Mouse (Mus musculus) G1E (cell line): ENCODE results near the gene Clec4b2.

Experiments used
- CTCF ChIP-seq: IDR thresholded peaks from 2 replicates; pipeline ENCODE4 v1.5.1; 2012; ENCODE audit warnings: low read depth, low read length, inconsistent platforms, mixed read lengths
- GATA1 ChIP-seq: IDR thresholded peaks from 2 replicates; pipeline ENCODE4 v1.6.1; 2012; ENCODE audit warnings: borderline replicate concordance, low read length, inconsistent platforms, mixed read lengths
- POLR2AphosphoS5 ChIP-seq: IDR thresholded peaks from 2 replicates; pipeline ENCODE4 v1.6.1; 2012; ENCODE audit warnings: low read depth, low read length, inconsistent platforms; ENCODE audit not compliant: insufficient replicate concordance

DNA sequence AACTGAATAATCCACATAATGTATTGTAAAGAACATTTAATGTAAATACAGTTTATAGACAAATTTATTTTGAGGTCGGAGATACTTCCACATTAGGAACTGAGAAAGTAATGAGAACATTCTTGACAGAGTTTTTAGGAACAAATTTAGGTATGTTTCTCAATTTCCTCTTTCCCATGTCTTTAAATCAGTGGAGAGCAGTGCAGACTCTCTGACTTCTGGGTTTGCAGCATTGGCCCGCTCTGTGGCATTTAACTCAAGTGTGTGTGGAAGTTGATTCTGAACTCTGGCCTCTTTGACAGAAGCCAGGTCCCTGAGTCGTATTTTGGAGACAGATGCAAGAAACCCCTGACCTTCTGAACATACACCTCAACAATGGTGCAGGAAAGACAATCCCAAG lies 57.0 kb downstream of the Clec4b2 start, which contains the start of gene Clec4n:
- no peak for TF ChIP-seq GATA1
- TF ChIP-seq CTCF, result no peak
- TF ChIP-seq POLR2AphosphoS5, result no peak
